Comparison of ENCODE assay signal across 7 mouse cellular contexts in genomic region chrX:7765764-7766163, GRCm38 (mm10). TPM values are rescaled to one million over a fixed set of nuclear protein-coding genes. Genes with fewer than 3 reads are reported as not detected.
DNase-seq lines count a peak whose midpoint lies in the region; ATAC-seq and TF ChIP-seq lines count a peak whose summit lies in the region.

No protein-coding gene starts in this region.

- no peak overlapping the region for H3K9ac ChIP-seq in CH12.LX (ENCODE audit: insufficient read depth, low read depth)
- no peak overlapping the region for H3K9ac ChIP-seq in embryonic facial prominence, embryonic 15.5 days

- no peak overlapping the region for H3K27ac ChIP-seq in CH12.LX (ENCODE audit: insufficient read depth, low read depth)
- no peak overlapping the region; the same call in 1 of the 2 replicates for H3K27ac ChIP-seq in embryonic facial prominence, embryonic 15.5 days (replicated peaks)

- TF ChIP-seq EP300 in CH12.LX (IDR thresholded peaks at IDR 0.05; ENCODE audit: low read length): no peak

- TF ChIP-seq CTCF in CH12.LX (conservative IDR thresholded peaks at IDR 0.05 in 1 of 2, IDR thresholded peaks at IDR 0.05 in 1 of 2; ENCODE audit: low read depth in 2 of 2, low read length in 2 of 2): no peak

- no peak for ATAC-seq in embryonic facial prominence, embryonic 15.5 days (ENCODE audit: insufficient number of reproducible peaks, low FRiP score, low TSS enrichment, low read depth)
- ATAC-seq in megakaryocyte progenitor cell, adult 5-6 weeks (replicated peaks; ENCODE audit: poor library complexity): peak; percentile 24

- H3K27me3 ChIP-seq in CH12.LX (replicated peaks): no peaks in the 10 kb centered on the region
- H3K27me3 ChIP-seq in embryonic facial prominence, embryonic 15.5 days: no peaks in the 10 kb centered on the region

- peaks cover 2 to 19% of the 10 kb centered on the region in 2 experiments; a peak in 3 of 4 replicates for H3K4me1 ChIP-seq in CH12.LX (ENCODE audit: control insufficient read depth in 1 of 2, insufficient read depth in 2 of 2)
- peaks cover 7% of the 10 kb centered on the region; the same call in 1 of the 2 replicates for H3K4me1 ChIP-seq in embryonic facial prominence, embryonic 15.5 days

- no peak for TF ChIP-seq POLR2A in CH12.LX (IDR thresholded peaks at IDR 0.05; ENCODE audit: low read depth, low read length)

- no peak overlapping the region for H3K4me2 ChIP-seq in CH12.LX (ENCODE audit: insufficient read depth, low read depth, poor library complexity, severe bottlenecking)
- peak overlapping the region; percentile 57 for H3K4me2 ChIP-seq in embryonic facial prominence, embryonic 15.5 days (replicated peaks)

- intact Hi-C loops in heart, postnatal 25 days (cut with DNase I): no loop called here
- intact Hi-C loops in left cerebral cortex, postnatal 4 days (cut with DNase I): no loop called here

- H3K36me3 ChIP-seq in CH12.LX (replicated peaks in 1 of 2; ENCODE audit: control insufficient read depth in 1 of 2, insufficient read depth in 1 of 2, low read length in 1 of 2): peaks cover 37 to 53% of the 10 kb centered on the region in 2 experiments
- peaks cover 28% of the 10 kb centered on the region for H3K36me3 ChIP-seq in embryonic facial prominence, embryonic 15.5 days

- peaks cover 20% of the 10 kb centered on the region for H3K79me2 ChIP-seq in CH12.LX (replicated peaks; ENCODE audit: control insufficient read depth, extremely low read depth, insufficient read depth, poor library complexity, severe bottlenecking)

- no peak overlapping the region for H3K4me3 ChIP-seq in CH12.LX (replicated peaks in 1 of 3; ENCODE audit: low read depth in 2 of 3, low read length in 2 of 3, poor library complexity in 1 of 3)
- peak overlapping the region; percentile 63 for H3K4me3 ChIP-seq in embryonic facial prominence, embryonic 15.5 days (replicated peaks)

- no peaks in the 10 kb centered on the region for H3K9me3 ChIP-seq in CH12.LX (replicated peaks; ENCODE audit: low read length)
- H3K9me3 ChIP-seq in embryonic facial prominence, embryonic 15.5 days (replicated peaks): no peaks in the 10 kb centered on the region

- TF ChIP-seq RAD21 in CH12.LX (IDR thresholded peaks at IDR 0.05; ENCODE audit: low read depth, low read length): no peak

- dilution Hi-C loops in CH12.LX (cut with MboI; ENCODE audit: extremely low pct_ligation_motif_present, extremely low pct_unique_long_range_greater_than_20kb, low sequenced_read_pairs): no loop called here

- 15% methylated on average over 11 of the region's 11 CpGs for WGBS in embryonic facial prominence, embryonic 15.5 days

- no peak for DNase-seq in CH12.LX (ENCODE audit: extremely low read depth)
- peak; percentile 88 for DNase-seq in Muller cell, postnatal 12 days (ENCODE audit: inconsistent ontology term)
- DNase-seq in heart, postnatal 25 days (ENCODE audit: low spot score): peak; percentile 35
- peak; percentile 11 for DNase-seq in left cerebral cortex, postnatal 4 days
- peak; percentile 46 for DNase-seq in urinary bladder, postnatal 25 days (ENCODE audit: low spot score)

- in situ Hi-C loops in CH12.LX (cut with MboI; ENCODE audit: low pct_ligation_motif_present, low pct_unique_long_range_greater_than_20kb, low sequenced_read_pairs): no loop called here

TF ChIP-seq in CH12.LX, 34 proteins besides CTCF, POLR2A, EP300 and RAD21:
- TF ChIP-seq IRF4 (IDR thresholded peaks at IDR 0.05; ENCODE audit: low read depth, low read length) (no peak), MAFK (IDR thresholded peaks at IDR 0.05; ENCODE audit: insufficient replicate concordance, low read length) (0 out of 2 replicates have a peak, but pooled peaks have one; percentile 5), KAT2A (IDR thresholded peaks at IDR 0.05; ENCODE audit: insufficient replicate concordance, low read length) (no peak), PAX5 (IDR thresholded peaks at IDR 0.05; ENCODE audit: low read length) (no peak), POLR2AphosphoS2 (IDR thresholded peaks at IDR 0.05; ENCODE audit: low read depth, low read length) (no peak)

RNA-seq across cellular contexts. Expression of gene Tfe3, which starts 3.4 kb away (rescaled TPM):
- total RNA-seq in CH12.LX (2012; rRNA removed) (12.9 and 15.9 TPM in 2 replicates), CH12.LX (2014; rRNA removed) (6.7 and 8.3 TPM in 2 replicates)
- polyA plus RNA-seq in CH12.LX (2012; ENCODE audit: insufficient read length, low read depth): 26.0 TPM in 2 replicates
- polyA plus RNA-seq in embryonic facial prominence, embryonic 15.5 days (2015; fragmentation: Nextera tagmentation; extraction: Ambion mirVana): 32.8 and 35.9 TPM in 2 replicates
- total RNA-seq in heart, postnatal 25 days (2021): 10 to 100 TPM; 15.0 to 16.8 TPM
- total RNA-seq in left cerebral cortex, postnatal 4 days (2021): 10 to 100 TPM; 24.0 to 29.0 TPM
- total RNA-seq in megakaryocyte progenitor cell, adult 5-6 weeks (2015): 12.2 and 14.6 TPM in 2 replicates
- 4.6 and 7.1 TPM in 2 replicates for total RNA-seq in megakaryocyte progenitor cell, adult 5-6 weeks (2017)

RNA-seq across cellular contexts. Expression of gene Ccdc120, which starts 15.1 kb away (rescaled TPM):
- total RNA-seq in CH12.LX (2012; rRNA removed) (3.6 and 6.9 TPM in 2 replicates), CH12.LX (2014; rRNA removed) (3.5 and 4.4 TPM in 2 replicates)
- 6.9 and 9.0 TPM in 2 replicates for polyA plus RNA-seq in CH12.LX (2012; ENCODE audit: insufficient read length, low read depth)
- 17.2 and 22.1 TPM in 2 replicates for polyA plus RNA-seq in embryonic facial prominence, embryonic 15.5 days (2015; fragmentation: Nextera tagmentation; extraction: Ambion mirVana)
- 1 to 10 TPM in 1 of 2 experiments, under 1 TPM in 1; 0.91 to 2.0 TPM for total RNA-seq in heart, postnatal 25 days (2021)
- 10 to 100 TPM; 56.2 to 65.4 TPM for total RNA-seq in left cerebral cortex, postnatal 4 days (2021)
- 0.88 and 1.2 TPM in 2 replicates for total RNA-seq in megakaryocyte progenitor cell, adult 5-6 weeks (2015)
- 0.33 and 1.1 TPM in 2 replicates for total RNA-seq in megakaryocyte progenitor cell, adult 5-6 weeks (2017)

RNA-seq across cellular contexts. Expression of gene Gripap1, which starts 23.8 kb away (rescaled TPM):
- total RNA-seq in CH12.LX (2012; rRNA removed) (25.5 and 27.1 TPM in 2 replicates), CH12.LX (2014; rRNA removed) (15.7 and 19.9 TPM in 2 replicates)
- polyA plus RNA-seq in CH12.LX (2012; ENCODE audit: insufficient read length, low read depth): 49.4 and 53.1 TPM in 2 replicates
- 46.2 and 46.7 TPM in 2 replicates for polyA plus RNA-seq in embryonic facial prominence, embryonic 15.5 days (2015; fragmentation: Nextera tagmentation; extraction: Ambion mirVana)
- 10 to 100 TPM; 24.7 to 26.9 TPM for total RNA-seq in heart, postnatal 25 days (2021)
- total RNA-seq in left cerebral cortex, postnatal 4 days (2021): 10 to 100 TPM; 79.8 to 81.2 TPM
- 34.4 and 34.9 TPM in 2 replicates for total RNA-seq in megakaryocyte progenitor cell, adult 5-6 weeks (2015)
- total RNA-seq in megakaryocyte progenitor cell, adult 5-6 weeks (2017): 48.6 and 69.7 TPM in 2 replicates

RNA-seq across cellular contexts. Expression of gene Praf2, which starts 37.5 kb away (rescaled TPM):
- total RNA-seq in CH12.LX (2012; rRNA removed): 41.8 and 49.1 TPM in 2 replicates
- total RNA-seq in CH12.LX (2014; rRNA removed): 25.7 and 26.9 TPM in 2 replicates
- polyA plus RNA-seq in CH12.LX (2012; ENCODE audit: insufficient read length, low read depth): 40.5 and 40.6 TPM in 2 replicates
- 73.5 and 74.7 TPM in 2 replicates for polyA plus RNA-seq in embryonic facial prominence, embryonic 15.5 days (2015; fragmentation: Nextera tagmentation; extraction: Ambion mirVana)
- 1 to 10 TPM; 6.5 to 6.9 TPM for total RNA-seq in heart, postnatal 25 days (2021)
- total RNA-seq in left cerebral cortex, postnatal 4 days (2021): 10 to 100 TPM; 70.0 to 84.0 TPM
- total RNA-seq in megakaryocyte progenitor cell, adult 5-6 weeks (2015): 11.1 and 15.3 TPM in 2 replicates
- total RNA-seq in megakaryocyte progenitor cell, adult 5-6 weeks (2017): 3.4 and 4.9 TPM in 2 replicates

RNA-seq across cellular contexts. Expression of gene Gm45208, which starts 43.7 kb away (rescaled TPM):
- total RNA-seq in CH12.LX (2012; rRNA removed) (0.47 TPM in 1 of 2 replicates, not detected in the other), CH12.LX (2014; rRNA removed) (not detected in 2 replicates)
- 13.0 and 13.1 TPM in 2 replicates for polyA plus RNA-seq in CH12.LX (2012; ENCODE audit: insufficient read length, low read depth)
- polyA plus RNA-seq in embryonic facial prominence, embryonic 15.5 days (2015; fragmentation: Nextera tagmentation; extraction: Ambion mirVana): 0.44 and 0.66 TPM in 2 replicates
- total RNA-seq in heart, postnatal 25 days (2021): under 1 TPM in 1 of 2 experiments, not detected in 1; 0.42 TPM
- total RNA-seq in left cerebral cortex, postnatal 4 days (2021): under 1 TPM in 1 of 2 experiments, not detected in 1; 0.60 TPM
- 0.59 TPM in 1 of 2 replicates, not detected in the other for total RNA-seq in megakaryocyte progenitor cell, adult 5-6 weeks (2015)
- not detected in 2 replicates for total RNA-seq in megakaryocyte progenitor cell, adult 5-6 weeks (2017)

Comparison
In these comparisons a context has a peak if more than half of its experiments do, and no peak if none do; other contexts are left out.
1. RNA of gene Ccdc120, which starts 15.1 kb away (total RNA-seq): 56.2 to 65.4 TPM in left cerebral cortex, postnatal 4 days; 3.5 to 6.9 TPM in CH12.LX, 0.91 to 2.0 TPM in heart, postnatal 25 days and 0.33 to 1.2 TPM in megakaryocyte progenitor cell, adult 5-6 weeks; every median in the first group is over 4 times any median in the second.